Mouse (Mus musculus) hindbrain, embryonic 13.5 days (tissue): ENCODE data around the gene Itga9. TPM values are rescaled to one million over a fixed set of nuclear protein-coding genes. Genes with fewer than 3 reads are reported as not detected.

ENCODE experiments used
- ATAC-seq: fragments of 200-750 bp; cut with Nextera tagmentation; 2 replicates; pipeline ENCODE4 v1.8.0; 2017; ENCODE audit warnings: moderate TSS enrichment; ENCODE audit not compliant: low FRiP score
- H3K27ac ChIP-seq: fragments of 300-500 bp; sonication (generic); 2 replicates; pipeline ENCODE4 v1.5.1; 2015; ENCODE audit warnings: inconsistent platforms, mild to moderate bottlenecking, moderate library complexity
- H3K27me3 ChIP-seq: fragments of 300-500 bp; sonication (generic); 2 replicates; pipeline ENCODE4 v1.6.1; 2015; ENCODE audit warnings: mild to moderate bottlenecking, inconsistent platforms
- H3K36me3 ChIP-seq: fragments of 300-500 bp; sonication (generic); 2 replicates; pipeline ENCODE4 v1.6.1; 2015; ENCODE audit warnings: mild to moderate bottlenecking, inconsistent platforms
- H3K4me1 ChIP-seq: fragments of 300-500 bp; sonication (generic); replicated peaks from 2 replicates; pipeline ENCODE4 v1.6.1; 2015; ENCODE audit warnings: inconsistent platforms
- H3K4me2 ChIP-seq: fragments of 300-500 bp; sonication (generic); 2 replicates; pipeline ENCODE4 v1.6.1; 2015; ENCODE audit warnings: inconsistent platforms, mild to moderate bottlenecking, moderate library complexity
- H3K4me3 ChIP-seq: fragments of 300-500 bp; sonication (generic); 2 replicates; pipeline ENCODE4 v1.5.1; 2015; ENCODE audit warnings: mild to moderate bottlenecking, inconsistent platforms
- H3K9ac ChIP-seq: fragments of 300-500 bp; sonication (generic); 2 replicates; pipeline ENCODE4 v1.6.1; 2015; ENCODE audit warnings: mild to moderate bottlenecking, inconsistent platforms
- H3K9me3 ChIP-seq: fragments of 300-500 bp; sonication (generic); 2 replicates; pipeline ENCODE4 v1.6.1; 2016; ENCODE audit warnings: inconsistent platforms
- WGBS: fragments of 180-500 bp; shearing (Covaris S2); methylation state at CpG from one replicate; pipeline ENCODE4 v1.1.7; 2015; 5-methylcytosine and 5-hydroxymethylcytosine counted together
- polyA plus RNA-seq: library from polyadenylated mRNA; unstranded; fragments of >200 nt; fragmentation: Nextera tagmentation; extraction: Ambion mirVana; gene quantifications from 2 replicates; pipeline ENCODE4 v1.2.1, GENCODE M21; 2015

Itga9 gene
- polyA plus RNA-seq, 1 experiment from 2014 or later, result 1.8 TPM

DNA sequence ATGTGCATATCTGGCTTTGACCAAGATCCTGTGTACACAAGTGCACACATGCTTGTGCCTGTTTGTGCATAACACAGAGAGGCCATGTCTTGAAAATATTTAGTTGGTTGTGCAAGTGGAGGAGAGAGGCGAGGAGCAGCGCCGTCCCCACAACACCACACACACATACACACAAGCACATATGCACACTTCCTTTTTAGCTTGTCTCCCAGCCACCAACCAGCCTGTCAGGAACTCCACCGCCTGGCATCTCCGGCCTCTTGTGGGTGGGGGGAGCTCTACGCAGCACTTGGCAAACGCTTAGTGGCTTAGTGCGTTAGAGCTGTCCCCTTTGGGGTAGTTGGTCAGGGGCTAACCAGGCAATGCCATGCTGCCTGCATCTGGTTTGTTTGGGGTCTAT, 321.0 kb downstream of the Itga9 start:
- ATAC-seq, result no peak
- peak overlapping the region; percentile 98 for H3K4me2 ChIP-seq
- H3K9me3 ChIP-seq, result no peaks in the 10 kb centered on the region
- H3K36me3 ChIP-seq, result no peaks in the 10 kb centered on the region
- peaks cover 11% of the 10 kb centered on the region; the same call in 1 of the 2 replicates for H3K27me3 ChIP-seq
- peak overlapping the region; percentile 89 for H3K9ac ChIP-seq
- H3K27ac ChIP-seq, result 0 out of 2 replicates have a peak overlapping the region, but pooled peaks have one; percentile 88
- WGBS, result 38% methylated on average over 8 of the region's 8 CpGs
- H3K4me3 ChIP-seq, result peak overlapping the region; percentile 79
- peaks cover 42% of the 10 kb centered on the region for H3K4me1 ChIP-seq

DNA sequence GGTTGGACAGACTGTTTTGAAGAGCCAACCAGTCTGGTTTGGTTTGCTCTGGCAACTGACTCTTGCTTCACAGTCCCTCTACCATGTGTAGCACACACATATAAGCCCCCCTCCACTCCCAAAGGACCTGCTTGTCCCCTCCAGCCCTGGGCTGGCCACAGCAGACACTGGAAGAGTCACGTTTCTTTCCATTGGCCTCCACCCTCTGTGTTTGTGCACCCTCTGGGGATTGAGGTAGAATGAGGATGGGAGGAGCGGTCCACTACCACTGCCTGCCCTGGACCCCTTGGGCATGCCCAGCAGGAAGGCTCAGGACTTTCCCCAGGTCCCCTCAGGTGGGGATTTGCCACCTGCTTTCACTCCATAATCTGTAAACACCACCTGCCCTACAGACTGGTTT, 321.5 kb downstream of the Itga9 start:
- H3K9ac ChIP-seq, result peak overlapping the region; percentile 89; the same call in 1 of the 2 replicates
- H3K4me2 ChIP-seq, result peak overlapping the region; percentile 98
- H3K27ac ChIP-seq, result no peak overlapping the region
- H3K9me3 ChIP-seq, result no peaks in the 10 kb centered on the region
- H3K36me3 ChIP-seq, result no peaks in the 10 kb centered on the region
- no peak for ATAC-seq
- H3K27me3 ChIP-seq, result peaks cover 9% of the 10 kb centered on the region; the same call in 1 of the 2 replicates
- H3K4me3 ChIP-seq, result peak overlapping the region; percentile 79; the same call in 1 of the 2 replicates
- 46% methylated on average over 2 of the region's 2 CpGs for WGBS
- peaks cover 42% of the 10 kb centered on the region for H3K4me1 ChIP-seq

- peaks cover 42% of the 10 kb centered on the region for H3K4me1 ChIP-seq
- no peaks in the 10 kb centered on the region for H3K9me3 ChIP-seq
- 47% methylated on average over 7 of the region's 7 CpGs for WGBS
- H3K27me3 ChIP-seq, result peaks cover 9% of the 10 kb centered on the region; the same call in 1 of the 2 replicates
- H3K9ac ChIP-seq, result peak overlapping the region; percentile 89; the same call in 1 of the 2 replicates
- no peak for ATAC-seq
- H3K4me3 ChIP-seq, result no peak overlapping the region
- H3K27ac ChIP-seq, result no peak overlapping the region
- no peaks in the 10 kb centered on the region for H3K36me3 ChIP-seq
- peak overlapping the region; percentile 98 for H3K4me2 ChIP-seq
Measured at GRCm38 (mm10) chr9:118928656-118929055, 322.2 kb downstream of the Itga9 start.

DNA sequence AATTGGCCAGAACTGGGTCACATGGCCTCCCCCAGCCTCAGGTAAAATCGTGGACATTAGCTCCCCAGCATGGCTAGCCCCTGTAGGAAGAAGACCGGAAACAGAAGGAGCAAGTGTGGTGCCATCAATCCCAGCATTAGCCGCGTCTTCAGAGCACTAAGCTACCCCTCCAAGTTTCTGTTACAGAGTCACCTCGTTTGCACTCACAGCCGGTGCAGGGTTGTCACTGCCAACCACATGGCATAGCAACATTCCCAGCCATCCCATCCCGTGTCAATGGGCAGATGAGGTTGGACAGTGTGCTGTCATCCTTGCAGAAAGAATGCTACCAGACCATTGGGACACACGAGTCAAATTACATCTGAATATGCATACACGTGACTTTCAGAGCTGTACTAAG, 324.1 kb downstream of the Itga9 start:
- H3K36me3 ChIP-seq, result no peaks in the 10 kb centered on the region
- WGBS, result 79% methylated on average over 9 of the region's 9 CpGs

GRCm38 (mm10) chr9:118933800-118934199, 327.3 kb downstream of the Itga9 start:
- Histone ChIP-seq H3K27me3 (no peaks in the 10 kb centered on the region), H3K4me1 (peaks cover 22% of the 10 kb centered on the region; the same call in 1 of the 2 replicates), H3K36me3 (no peaks in the 10 kb centered on the region), H3K4me2 (no peak overlapping the region), H3K9me3 (no peaks in the 10 kb centered on the region), H3K27ac (no peak overlapping the region), H3K9ac (no peak overlapping the region), H3K4me3 (no peak overlapping the region)
- 94% methylated on average over 9 of the region's 9 CpGs for WGBS
- no peak for ATAC-seq

More for the DNA sequence above, 324.1 kb downstream of the Itga9 start:
- Histone ChIP-seq H3K4me3 (no peak overlapping the region), H3K27me3 (0 out of 2 replicates have a peak, but pooled peaks cover 2% of the 10 kb centered on the region), H3K27ac (no peak overlapping the region), H3K4me2 (no peak overlapping the region), H3K4me1 (peaks cover 29% of the 10 kb centered on the region), H3K9ac (no peak overlapping the region), H3K9me3 (no peaks in the 10 kb centered on the region)
- ATAC-seq, result no peak

GRCm38 (mm10) chr9:118934319-118934718, 327.8 kb downstream of the Itga9 start:
- 91% methylated on average over 12 of the region's 12 CpGs for WGBS
- ATAC-seq, result no peak
- Histone ChIP-seq H3K36me3 (no peaks in the 10 kb centered on the region), H3K4me2 (no peak overlapping the region), H3K9ac (no peak overlapping the region), H3K27me3 (no peaks in the 10 kb centered on the region), H3K27ac (no peak overlapping the region), H3K4me1 (peaks cover 23% of the 10 kb centered on the region; the same call in 1 of the 2 replicates), H3K4me3 (no peak overlapping the region), H3K9me3 (no peaks in the 10 kb centered on the region)

GRCm38 (mm10) chr9:118935098-118935497, 328.6 kb downstream of the Itga9 start:
- Histone ChIP-seq H3K4me2 (no peak overlapping the region), H3K9ac (no peak overlapping the region), H3K36me3 (no peaks in the 10 kb centered on the region), H3K4me3 (no peak overlapping the region), H3K27ac (no peak overlapping the region), H3K4me1 (peaks cover 22% of the 10 kb centered on the region; the same call in 1 of the 2 replicates), H3K9me3 (no peaks in the 10 kb centered on the region), H3K27me3 (no peaks in the 10 kb centered on the region)
- ATAC-seq, result no peak
- 88% methylated on average over 13 of the region's 13 CpGs for WGBS

DNA sequence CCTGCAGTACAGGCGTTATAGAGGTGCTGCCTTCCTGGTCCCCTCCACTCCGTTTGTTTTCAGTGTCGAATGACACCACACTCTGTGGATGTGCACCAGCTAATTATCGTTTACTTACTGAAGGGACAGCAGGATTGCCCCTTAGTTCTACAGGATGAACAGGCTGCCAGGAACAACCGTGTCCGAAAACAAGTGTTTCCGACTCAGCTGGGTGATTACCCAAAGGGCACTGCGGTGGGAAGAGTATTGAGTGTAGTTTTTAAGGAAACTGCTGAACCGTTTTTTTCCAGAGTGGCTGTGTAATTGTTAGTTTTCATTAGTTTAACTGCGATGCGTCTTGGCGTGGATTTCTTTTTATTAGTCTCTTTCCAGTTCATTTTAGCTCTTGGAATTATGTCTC, 329.6 kb downstream of the Itga9 start:
- Histone ChIP-seq H3K9ac (no peak overlapping the region), H3K9me3 (no peaks in the 10 kb centered on the region), H3K4me3 (no peak overlapping the region), H3K27ac (no peak overlapping the region), H3K36me3 (no peaks in the 10 kb centered on the region), H3K4me1 (peaks cover 18% of the 10 kb centered on the region; the same call in 1 of the 2 replicates), H3K27me3 (no peaks in the 10 kb centered on the region), H3K4me2 (no peak overlapping the region)
- 63% methylated on average over 12 of the region's 12 CpGs for WGBS
- no peak for ATAC-seq

DNA sequence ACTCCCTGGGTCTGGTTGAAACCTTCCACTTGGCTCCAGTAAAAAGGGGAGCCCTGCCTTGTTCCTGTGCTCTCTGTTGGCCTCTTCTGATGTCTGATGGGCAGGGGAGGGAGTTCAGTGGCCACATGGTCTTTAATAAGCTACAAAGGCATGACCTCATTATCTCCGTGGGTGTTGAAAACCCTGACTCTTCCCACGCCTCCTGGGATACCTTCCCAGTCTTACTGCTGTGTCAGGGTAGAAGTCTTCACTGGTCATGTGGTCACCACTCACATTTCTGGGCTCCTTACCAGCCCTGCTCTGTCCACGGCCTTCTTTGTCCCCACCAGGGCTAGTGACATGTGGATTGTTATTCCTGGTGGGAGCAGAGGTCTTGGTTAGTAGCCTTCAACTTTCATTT, 331.0 kb downstream of the Itga9 start:
- Histone ChIP-seq H3K27ac (no peak overlapping the region), H3K9ac (no peak overlapping the region), H3K4me1 (peaks cover 18% of the 10 kb centered on the region; the same call in 1 of the 2 replicates), H3K4me2 (no peak overlapping the region), H3K9me3 (no peaks in the 10 kb centered on the region), H3K4me3 (no peak overlapping the region), H3K27me3 (no peaks in the 10 kb centered on the region), H3K36me3 (0 out of 2 replicates have a peak, but pooled peaks cover 2% of the 10 kb centered on the region)
- ATAC-seq, result no peak
- WGBS, result 39% methylated on average over 3 of the region's 3 CpGs

GRCm38 (mm10) chr9:118939410-118939809, 332.9 kb downstream of the Itga9 start:
- H3K9ac ChIP-seq, result no peak overlapping the region
- no peaks in the 10 kb centered on the region for H3K9me3 ChIP-seq
- peaks cover 18% of the 10 kb centered on the region; the same call in 1 of the 2 replicates for H3K4me1 ChIP-seq
- no peak overlapping the region for H3K4me2 ChIP-seq
- no peaks in the 10 kb centered on the region for H3K27me3 ChIP-seq
- no peak for ATAC-seq
- 22% methylated on average over 13 of the region's 13 CpGs for WGBS
- no peak overlapping the region for H3K27ac ChIP-seq
- H3K36me3 ChIP-seq, result peaks cover 6% of the 10 kb centered on the region; the same call in 1 of the 2 replicates
- no peak overlapping the region for H3K4me3 ChIP-seq

DNA sequence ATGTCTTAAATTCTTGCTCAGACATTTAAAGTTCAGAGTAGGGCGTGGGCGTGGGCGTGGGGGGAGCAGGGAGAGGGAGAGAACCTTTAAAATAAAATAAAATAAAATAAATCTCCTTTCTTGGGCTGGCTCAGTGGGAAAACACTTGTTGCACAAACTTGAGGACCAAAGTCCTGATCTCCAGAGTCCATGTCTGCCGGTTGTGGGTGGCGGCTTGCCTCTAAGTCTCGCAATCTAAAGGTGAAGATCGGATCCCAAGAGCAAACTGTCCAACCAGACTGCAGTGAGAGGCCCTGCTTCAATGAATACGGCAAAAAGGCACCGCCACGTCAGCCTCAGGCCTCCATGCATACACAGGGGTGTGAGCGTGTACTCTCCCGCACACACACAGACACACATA, 333.3 kb downstream of the Itga9 start:
- no peak overlapping the region for H3K9ac ChIP-seq
- no peaks in the 10 kb centered on the region for H3K27me3 ChIP-seq
- peaks cover 18% of the 10 kb centered on the region; the same call in 1 of the 2 replicates for H3K4me1 ChIP-seq
- no peak overlapping the region for H3K4me2 ChIP-seq
- WGBS, result 82% methylated on average over 12 of the region's 12 CpGs
- no peak for ATAC-seq
- peaks cover 6% of the 10 kb centered on the region; the same call in 1 of the 2 replicates for H3K36me3 ChIP-seq
- no peaks in the 10 kb centered on the region for H3K9me3 ChIP-seq
- no peak overlapping the region for H3K27ac ChIP-seq
- no peak overlapping the region for H3K4me3 ChIP-seq

DNA sequence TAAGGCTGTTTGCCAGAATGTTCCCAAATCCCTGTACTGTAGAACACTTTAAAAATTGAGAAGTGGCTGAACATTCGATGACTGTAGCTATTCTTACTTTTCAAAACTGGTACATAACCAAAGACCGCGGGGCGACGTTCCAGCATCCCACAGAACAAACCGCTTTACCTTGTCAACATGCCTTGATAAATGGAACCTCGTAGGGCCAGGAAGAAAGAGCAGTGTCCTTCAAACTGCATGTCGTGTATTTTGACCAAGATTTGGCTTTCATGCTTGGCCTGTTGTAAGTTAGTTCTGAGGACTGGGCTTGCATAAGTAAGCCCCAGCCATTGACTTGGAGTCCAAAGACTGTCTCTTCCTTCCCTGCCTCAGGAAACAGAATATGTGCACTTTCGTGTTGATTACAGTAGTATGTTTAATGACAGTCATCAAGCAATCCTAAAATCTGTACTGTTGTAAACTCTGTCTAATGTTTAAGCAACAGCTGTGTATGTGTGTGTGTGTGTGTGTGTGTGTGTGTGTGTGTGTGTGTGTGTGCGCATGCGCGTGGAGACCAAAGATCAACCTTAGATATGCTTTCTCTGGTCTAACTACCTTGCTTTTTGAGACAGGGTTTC, 334.2 kb downstream of the Itga9 start:
- ATAC-seq, result no peak
- Histone ChIP-seq H3K36me3 (peaks cover 6% of the 10 kb centered on the region; the same call in 1 of the 2 replicates), H3K27ac (no peak overlapping the region), H3K4me1 (peaks cover 17% of the 10 kb centered on the region; the same call in 1 of the 2 replicates), H3K27me3 (no peaks in the 10 kb centered on the region), H3K9ac (no peak overlapping the region), H3K4me2 (no peak overlapping the region), H3K4me3 (no peak overlapping the region), H3K9me3 (no peaks in the 10 kb centered on the region)
- 83% methylated on average over 12 of the region's 12 CpGs for WGBS

DNA sequence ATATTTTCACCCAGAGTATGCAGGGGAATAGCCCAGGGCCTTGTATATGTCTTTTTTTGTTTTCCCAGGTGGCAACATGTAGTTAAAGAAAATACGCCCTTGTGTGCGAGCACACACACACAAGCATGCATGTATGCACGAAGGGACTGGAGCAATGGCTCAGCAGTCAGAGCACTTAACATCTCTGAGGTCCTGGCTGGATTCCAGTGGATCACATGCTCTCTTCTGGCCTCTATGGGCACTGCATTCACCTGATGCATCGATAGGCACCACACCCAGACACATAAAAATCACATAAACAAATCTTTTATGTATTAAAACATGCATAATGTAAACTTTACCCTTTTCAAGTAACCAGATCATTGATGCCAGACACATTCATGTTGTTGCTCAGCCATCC, 335.5 kb downstream of the Itga9 start:
- 92% methylated on average over 4 of the region's 4 CpGs for WGBS
- H3K9ac ChIP-seq, result no peak overlapping the region
- H3K27ac ChIP-seq, result no peak overlapping the region
- no peak overlapping the region for H3K4me2 ChIP-seq
- H3K9me3 ChIP-seq, result no peaks in the 10 kb centered on the region
- no peaks in the 10 kb centered on the region for H3K27me3 ChIP-seq
- peaks cover 9% of the 10 kb centered on the region; the same call in 1 of the 2 replicates for H3K4me1 ChIP-seq
- no peak for ATAC-seq
- peaks cover 6% of the 10 kb centered on the region; the same call in 1 of the 2 replicates for H3K36me3 ChIP-seq
- H3K4me3 ChIP-seq, result no peak overlapping the region
